Mouse (Mus musculus) midbrain, embryonic 15.5 days (tissue): Measurements from ENCODE around the gene Scn1b. TPM values are rescaled to one million over a fixed set of nuclear protein-coding genes. Genes with fewer than 3 reads are reported as not detected.

Experiments
- ATAC-seq: fragments of 200-750 bp; cut with Nextera tagmentation; replicated peaks from 2 replicates; pipeline ENCODE4 v1.8.0; 2017; ENCODE audit warnings: moderate TSS enrichment
- H3K27ac ChIP-seq: fragments of 300-500 bp; sonication (generic); 2 replicates; pipeline ENCODE4 v1.5.1; 2015; ENCODE audit warnings: mild to moderate bottlenecking, inconsistent platforms
- H3K27me3 ChIP-seq: fragments of 300-500 bp; sonication (generic); replicated peaks from 2 replicates; pipeline ENCODE4 v1.6.1; 2015; ENCODE audit warnings: inconsistent platforms
- H3K36me3 ChIP-seq: fragments of 300-500 bp; sonication (generic); replicated peaks from 2 replicates; pipeline ENCODE4 v1.6.1; 2015; ENCODE audit warnings: inconsistent platforms
- H3K4me1 ChIP-seq: fragments of 300-500 bp; sonication (generic); 2 replicates; pipeline ENCODE4 v1.6.1; 2015; ENCODE audit warnings: inconsistent platforms
- H3K4me2 ChIP-seq: fragments of 300-500 bp; sonication (generic); 2 replicates; pipeline ENCODE4 v1.6.1; 2015; ENCODE audit warnings: inconsistent platforms, mild to moderate bottlenecking, moderate library complexity
- H3K4me3 ChIP-seq: fragments of 300-500 bp; sonication (generic); 2 replicates; pipeline ENCODE4 v1.5.1; 2015; ENCODE audit warnings: mild to moderate bottlenecking, inconsistent platforms
- H3K9ac ChIP-seq: fragments of 300-500 bp; sonication (generic); 2 replicates; pipeline ENCODE4 v1.6.1; 2015; ENCODE audit warnings: mild to moderate bottlenecking, inconsistent platforms
- H3K9me3 ChIP-seq: fragments of 300-500 bp; sonication (generic); 2 replicates; pipeline ENCODE4 v1.6.1; 2016; ENCODE audit warnings: inconsistent platforms
- WGBS: fragments of 180-500 bp; shearing (Covaris S2); methylation state at CpG from one replicate; pipeline ENCODE4 v1.1.7; 2015; ENCODE audit warnings: mixed read lengths; 5-methylcytosine and 5-hydroxymethylcytosine counted together
- polyA plus RNA-seq: library from polyadenylated mRNA; unstranded; fragments of >200 nt; fragmentation: Nextera tagmentation; extraction: Ambion mirVana; gene quantifications from 2 replicates; pipeline ENCODE4 v1.2.1, GENCODE M21; 2015

Gene Scn1b
- 9.2 and 9.9 TPM in 2 replicates for polyA plus RNA-seq

- Histone ChIP-seq H3K4me3 (peak within 1 kb of the TSS; percentile 63), H3K36me3 (peaks cover 20% of the 10 kb centered on the region), H3K9me3 (no peaks in the 10 kb centered on the region)
Observed at GRCm38 (mm10) chr7:31126851-31127724, at the start of gene Scn1b. Gene Scn1b, minus strand, starts transcription at chr7:31127003.

GRCm38 (mm10) chr7:31175096-31175495 lies 48.3 kb upstream of the Scn1b start:
- no peak overlapping the region for H3K9ac ChIP-seq
- H3K4me3 ChIP-seq, result no peak overlapping the region
- H3K9me3 ChIP-seq, result no peaks in the 10 kb centered on the region
- no peak overlapping the region for H3K27ac ChIP-seq
- 82% methylated on average over 3 of the region's 3 CpGs for WGBS
- no peak overlapping the region for H3K4me2 ChIP-seq
- no peak for ATAC-seq
- 0 out of 2 replicates have a peak, but pooled peaks cover 5% of the 10 kb centered on the region for H3K27me3 ChIP-seq
- H3K36me3 ChIP-seq, result no peaks in the 10 kb centered on the region
- no peaks in the 10 kb centered on the region for H3K4me1 ChIP-seq

More at GRCm38 (mm10) chr7:31126851-31127724, at the start of gene Scn1b:
- H3K4me2 ChIP-seq, result peak within 1 kb of the TSS; percentile 95
- H3K9ac ChIP-seq, result peak within 1 kb of the TSS; percentile 68
- peak within 1 kb of the TSS; percentile 63 for H3K27ac ChIP-seq
- WGBS, result 2% methylated on average over 53 of the region's 60 CpGs
- peaks cover 19% of the 10 kb centered on the region for H3K27me3 ChIP-seq
- H3K4me1 ChIP-seq, result peaks cover 19% of the 10 kb centered on the region
- peak; percentile 50 for ATAC-seq

- no peak overlapping the region for H3K9ac ChIP-seq
- no peak overlapping the region for H3K27ac ChIP-seq
- H3K4me2 ChIP-seq, result no peak overlapping the region
- H3K9me3 ChIP-seq, result no peaks in the 10 kb centered on the region
- H3K4me3 ChIP-seq, result no peak overlapping the region
- WGBS, result 83% methylated on average over 8 of the region's 8 CpGs
- ATAC-seq, result no peak
- H3K4me1 ChIP-seq, result no peaks in the 10 kb centered on the region
- H3K27me3 ChIP-seq, result 0 out of 2 replicates have a peak, but pooled peaks cover 5% of the 10 kb centered on the region
- no peaks in the 10 kb centered on the region for H3K36me3 ChIP-seq
Observed at GRCm38 (mm10) chr7:31174466-31174865, 47.7 kb upstream of the Scn1b start.

DNA sequence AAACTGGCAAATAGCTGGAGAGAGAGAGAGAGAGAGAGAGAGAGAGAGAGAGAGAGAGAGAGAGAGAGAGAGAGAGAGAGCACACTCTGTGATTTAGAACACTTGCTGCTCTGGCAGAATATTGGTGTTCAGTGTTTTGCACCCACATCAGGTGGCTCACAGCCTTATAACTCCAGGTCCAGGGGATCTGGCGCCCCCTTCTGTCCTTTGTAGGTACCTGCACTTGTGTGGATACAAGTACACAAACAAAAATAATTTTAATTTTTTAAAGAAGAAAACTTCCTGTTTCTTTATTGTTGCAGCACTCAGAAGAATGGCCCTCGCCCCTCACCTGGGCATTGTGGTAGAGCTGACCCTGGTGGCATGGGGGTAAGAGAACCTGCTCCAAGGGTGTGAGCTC lies 45.4 kb upstream of the Scn1b start:
- no peaks in the 10 kb centered on the region for H3K36me3 ChIP-seq
- ATAC-seq, result no peak
- no peaks in the 10 kb centered on the region for H3K27me3 ChIP-seq
- H3K9ac ChIP-seq, result no peak overlapping the region
- no peak overlapping the region for H3K27ac ChIP-seq
- WGBS, result 26% methylated on average over 2 of the region's 2 CpGs
- H3K9me3 ChIP-seq, result no peaks in the 10 kb centered on the region
- no peak overlapping the region for H3K4me2 ChIP-seq
- H3K4me1 ChIP-seq, result no peaks in the 10 kb centered on the region
- H3K4me3 ChIP-seq, result no peak overlapping the region

DNA sequence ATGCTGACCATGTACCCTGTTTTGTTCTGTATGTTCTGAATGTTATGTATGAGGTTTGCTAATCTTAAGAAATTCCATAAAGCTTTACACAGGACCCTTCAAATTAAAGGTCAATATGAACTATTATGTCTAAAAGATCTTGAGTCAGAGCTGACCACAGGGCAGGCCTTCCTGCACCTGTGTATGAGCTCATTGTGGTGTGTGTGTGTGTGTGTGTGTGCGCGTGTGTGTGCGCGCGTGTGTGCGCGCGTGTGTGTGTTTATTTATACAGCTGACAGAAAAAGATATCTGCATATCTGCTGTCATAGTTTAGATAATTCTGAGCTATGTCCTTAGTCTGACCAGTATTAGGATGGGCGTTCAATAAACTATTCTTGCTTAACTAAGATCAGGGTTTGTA lies 43.7 kb upstream of the Scn1b start:
- ATAC-seq, result no peak
- no peak overlapping the region for H3K27ac ChIP-seq
- H3K9me3 ChIP-seq, result no peaks in the 10 kb centered on the region
- H3K4me2 ChIP-seq, result no peak overlapping the region
- no peaks in the 10 kb centered on the region for H3K27me3 ChIP-seq
- H3K4me1 ChIP-seq, result no peaks in the 10 kb centered on the region
- no peak overlapping the region for H3K9ac ChIP-seq
- no peak overlapping the region for H3K4me3 ChIP-seq
- 96% methylated on average over 9 of the region's 9 CpGs for WGBS
- H3K36me3 ChIP-seq, result no peaks in the 10 kb centered on the region

- no peak for ATAC-seq
- no peak overlapping the region for H3K4me2 ChIP-seq
- no peaks in the 10 kb centered on the region for H3K36me3 ChIP-seq
- H3K9ac ChIP-seq, result no peak overlapping the region
- H3K27ac ChIP-seq, result no peak overlapping the region
- no peaks in the 10 kb centered on the region for H3K9me3 ChIP-seq
- no peaks in the 10 kb centered on the region for H3K4me1 ChIP-seq
- no peak overlapping the region for H3K4me3 ChIP-seq
- no peaks in the 10 kb centered on the region for H3K27me3 ChIP-seq
- WGBS, result 64% methylated on average over 8 of the region's 8 CpGs
Observed at GRCm38 (mm10) chr7:31168412-31168811, 41.6 kb upstream of the Scn1b start.

DNA sequence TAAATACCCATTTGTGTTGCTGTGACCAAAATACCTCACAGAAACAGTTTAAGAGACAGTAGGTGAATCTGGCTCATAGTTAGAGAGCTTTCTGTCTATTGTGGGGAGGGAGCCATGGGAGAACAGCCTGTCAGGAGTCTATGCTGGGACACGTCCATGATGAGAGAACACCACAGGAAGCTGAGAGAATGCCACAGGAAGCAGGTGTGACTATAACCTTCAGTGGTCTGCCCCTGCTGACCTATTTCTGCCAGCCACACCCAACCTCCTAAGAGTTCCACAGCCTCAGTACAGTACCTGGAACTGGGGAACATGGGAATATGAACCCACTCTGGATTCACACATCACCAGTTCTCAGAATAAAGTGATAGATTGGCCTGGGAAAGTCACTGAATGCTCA lies 37.9 kb upstream of the Scn1b start:
- no peaks in the 10 kb centered on the region for H3K36me3 ChIP-seq
- no peak overlapping the region for H3K27ac ChIP-seq
- no peak overlapping the region for H3K4me3 ChIP-seq
- H3K4me2 ChIP-seq, result no peak overlapping the region
- no peaks in the 10 kb centered on the region for H3K27me3 ChIP-seq
- no peak for ATAC-seq
- no peaks in the 10 kb centered on the region for H3K4me1 ChIP-seq
- WGBS, result 72% methylated on average over 1 of the region's 1 CpGs
- H3K9me3 ChIP-seq, result no peaks in the 10 kb centered on the region
- no peak overlapping the region for H3K9ac ChIP-seq

DNA sequence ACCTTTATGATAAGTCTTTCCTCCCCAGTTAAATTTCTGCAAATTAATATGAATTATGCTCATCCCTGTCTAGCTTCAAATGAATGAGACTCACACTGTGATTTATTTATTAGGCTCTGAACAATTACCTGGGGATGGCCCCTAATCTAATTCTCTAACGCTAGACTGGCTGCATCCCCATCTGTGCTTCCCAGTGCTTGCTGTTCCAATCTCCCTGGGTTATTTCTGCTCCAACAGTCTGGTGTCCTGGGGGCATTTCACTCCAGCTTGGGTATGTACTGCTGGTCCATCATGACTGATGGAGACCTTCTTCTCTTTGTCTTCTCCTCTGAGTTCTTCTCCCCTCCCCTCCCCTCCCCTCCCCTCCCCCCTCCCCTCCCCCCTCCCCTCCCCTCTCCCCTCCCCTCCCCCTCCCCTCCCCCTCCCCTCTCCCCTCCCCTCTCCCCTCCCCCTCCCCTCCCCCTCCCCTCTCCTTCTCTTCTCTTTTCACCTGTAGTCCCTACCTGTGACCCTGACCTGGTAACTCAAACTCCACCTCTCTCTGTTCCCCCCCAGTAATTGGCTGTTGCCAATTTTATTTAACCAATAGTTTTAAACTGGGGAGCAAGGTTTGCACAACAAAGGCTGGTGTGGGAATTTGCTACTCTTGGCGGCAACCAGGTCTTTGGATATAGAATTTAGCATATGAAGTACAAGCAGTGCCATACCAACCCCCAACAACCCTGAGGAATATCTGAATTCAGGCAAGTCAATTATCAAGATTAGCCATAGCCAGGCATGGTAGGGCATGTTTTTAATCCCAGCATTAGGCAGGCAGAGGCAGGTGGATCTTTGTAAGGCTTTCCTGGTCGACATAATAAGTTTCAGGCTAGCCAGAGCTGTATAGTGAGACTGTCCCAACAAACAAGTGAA lies 37.1 kb upstream of the Scn1b start:
- Histone ChIP-seq H3K4me3 (no peak overlapping the region), H3K9ac (no peak overlapping the region)
- ATAC-seq, result no peak

GRCm38 (mm10) chr7:31162324-31162723 lies 35.5 kb upstream of the Scn1b start:
- H3K4me2 ChIP-seq, result no peak overlapping the region
- no peaks in the 10 kb centered on the region for H3K4me1 ChIP-seq
- H3K27ac ChIP-seq, result no peak overlapping the region
- H3K9ac ChIP-seq, result no peak overlapping the region
- H3K27me3 ChIP-seq, result no peaks in the 10 kb centered on the region
- no peaks in the 10 kb centered on the region for H3K36me3 ChIP-seq
- no peaks in the 10 kb centered on the region for H3K9me3 ChIP-seq
- no peak overlapping the region for H3K4me3 ChIP-seq
- ATAC-seq, result no peak
- WGBS, result 70% methylated on average over 11 of the region's 11 CpGs

More for the DNA sequence above, 37.1 kb upstream of the Scn1b start:
- Histone ChIP-seq H3K4me1 (no peaks in the 10 kb centered on the region), H3K27ac (no peak overlapping the region), H3K4me2 (no peak overlapping the region), H3K9me3 (no peaks in the 10 kb centered on the region), H3K36me3 (no peaks in the 10 kb centered on the region), H3K27me3 (no peaks in the 10 kb centered on the region)
- WGBS, result 60% methylated on average over 3 of the region's 3 CpGs

DNA sequence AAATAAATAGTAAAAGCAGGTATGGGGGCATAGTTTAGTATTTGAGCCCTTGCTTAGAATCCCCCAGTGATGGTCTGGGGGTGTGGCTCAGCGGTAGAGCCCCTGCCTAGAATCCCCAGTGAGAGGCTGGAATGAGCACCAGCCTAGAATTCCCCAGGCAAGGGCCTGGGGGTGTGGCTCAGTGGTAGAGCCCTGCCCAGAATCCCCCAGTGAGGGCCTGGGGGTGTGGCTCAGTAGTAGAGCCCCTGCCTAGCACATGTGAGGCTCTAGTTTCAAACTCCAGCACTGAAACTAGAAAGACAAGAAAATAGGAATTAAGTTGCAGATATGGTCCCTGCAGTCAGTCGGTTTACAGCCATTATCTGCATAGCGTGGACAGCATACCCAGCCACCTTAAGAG lies 35.0 kb upstream of the Scn1b start:
- Histone ChIP-seq H3K9ac (no peak overlapping the region), H3K9me3 (no peaks in the 10 kb centered on the region), H3K36me3 (no peaks in the 10 kb centered on the region), H3K4me3 (no peak overlapping the region), H3K27me3 (no peaks in the 10 kb centered on the region), H3K27ac (no peak overlapping the region), H3K4me2 (no peak overlapping the region), H3K4me1 (no peaks in the 10 kb centered on the region)
- ATAC-seq, result no peak
- 54% methylated on average over 3 of the region's 3 CpGs for WGBS

- Histone ChIP-seq H3K4me3 (no peak overlapping the region), H3K4me2 (no peak overlapping the region), H3K9me3 (no peaks in the 10 kb centered on the region), H3K27ac (no peak overlapping the region), H3K9ac (no peak overlapping the region), H3K27me3 (no peaks in the 10 kb centered on the region), H3K36me3 (no peaks in the 10 kb centered on the region), H3K4me1 (no peaks in the 10 kb centered on the region)
- WGBS, result 86% methylated on average over 3 of the region's 3 CpGs
- ATAC-seq, result no peak
Observed at GRCm38 (mm10) chr7:31161246-31161645, 34.4 kb upstream of the Scn1b start.

DNA sequence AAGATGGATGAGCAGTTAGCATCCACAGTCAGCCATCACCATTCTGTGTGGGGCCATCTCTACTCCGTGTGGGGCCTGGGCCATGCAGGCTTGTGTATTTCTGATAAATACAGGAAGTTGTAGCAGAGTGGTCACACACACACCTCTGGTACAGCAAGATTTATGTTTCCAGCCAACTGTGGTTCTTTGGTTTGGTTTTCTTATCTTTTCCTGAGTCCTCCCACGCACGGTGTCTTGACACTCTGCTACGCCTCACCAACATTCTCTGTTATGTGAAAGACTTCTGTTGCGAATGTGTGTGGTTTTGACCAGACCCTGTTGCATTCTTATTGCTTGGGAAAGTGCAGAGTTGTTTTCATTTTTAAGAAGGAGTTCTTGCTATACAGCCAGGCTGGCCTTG lies 34.0 kb upstream of the Scn1b start:
- Histone ChIP-seq H3K4me1 (no peaks in the 10 kb centered on the region), H3K9me3 (no peaks in the 10 kb centered on the region), H3K27ac (no peak overlapping the region), H3K9ac (no peak overlapping the region), H3K27me3 (no peaks in the 10 kb centered on the region), H3K36me3 (no peaks in the 10 kb centered on the region), H3K4me3 (no peak overlapping the region), H3K4me2 (no peak overlapping the region)
- 93% methylated on average over 5 of the region's 5 CpGs for WGBS
- no peak for ATAC-seq
